Mouse (Mus musculus): ENCODE data around the gene Alg2.

DNA sequence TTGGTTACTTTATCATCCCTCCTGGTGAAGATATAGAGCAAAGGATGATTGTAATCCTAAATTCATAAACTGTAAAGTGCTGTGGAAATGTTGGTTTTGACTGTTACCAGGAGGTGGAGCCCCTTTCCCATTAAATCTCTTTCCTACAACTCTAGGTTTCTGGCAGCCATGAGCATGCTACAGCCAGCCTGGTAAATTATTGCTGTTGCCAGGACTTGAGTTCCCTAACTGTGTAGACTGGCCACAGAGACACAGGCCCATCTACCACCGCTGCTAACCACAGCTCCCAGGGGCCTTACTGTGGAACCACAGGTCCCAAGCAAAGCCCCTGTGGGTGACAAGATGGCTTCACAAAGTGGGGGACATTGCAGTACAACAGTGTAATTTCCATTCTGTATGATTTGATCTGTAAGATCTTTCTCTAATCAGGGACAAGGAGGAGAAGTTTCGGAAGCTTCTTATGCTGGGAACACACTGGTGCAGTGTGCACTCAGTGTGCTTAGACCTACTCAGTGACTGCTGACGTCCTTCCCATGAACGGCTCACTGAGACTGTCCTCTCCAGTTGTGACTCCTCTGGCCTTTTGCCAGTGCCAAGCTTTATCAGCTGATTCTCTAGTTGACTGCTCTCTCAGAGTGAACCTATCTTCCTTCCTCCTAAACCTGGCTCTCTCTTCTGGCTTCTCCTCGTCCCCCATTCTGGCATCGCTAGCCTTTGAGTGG, 47.9 kb upstream of the Alg2 start:
- TF ChIP-seq CTCF (IDR thresholded peaks at IDR 0.05; ENCODE audit: low read depth, low read length) (no peak), POLR2A (IDR thresholded peaks at IDR 0.05; ENCODE audit: extremely low read depth, insufficient read depth, low read length) (no peak)

All from liver, adult 2 months (tissue).